In genomic region chr4:112432223-112432622, GRCm38 (mm10) we compare ENCODE assay signal across 21 mouse cellular contexts. TPM values are rescaled to one million over a fixed set of nuclear protein-coding genes. Genes with fewer than 3 reads are reported as not detected.
DNase-seq lines count a peak whose midpoint lies in the region; ATAC-seq and TF ChIP-seq lines count a peak whose summit lies in the region.
"Had no signal": no experiment of that assay in that cellular context is flagged by ENCODE, and none has a peak within 500 bp of the region (broad histone marks: within the 10 kb centered on the region; RNA-seq: fewer than 3 reads in every experiment).

No protein-coding gene starts in this region.

- no peaks in the 10 kb centered on the region for H3K9me3 ChIP-seq in intestine, embryonic 15.5 days
- H3K9me3 ChIP-seq in intestine, postnatal 0 days (ENCODE audit: control insufficient read depth): no peaks in the 10 kb centered on the region
- no peaks in the 10 kb centered on the region for H3K9me3 ChIP-seq in intestine, embryonic 16.5 days (ENCODE audit: control insufficient read depth, low read length)
- H3K9me3 ChIP-seq: G1E had no signal

- H3K4me2 ChIP-seq in intestine, embryonic 15.5 days (replicated peaks): no peak overlapping the region
- H3K4me2 ChIP-seq in intestine, postnatal 0 days (replicated peaks; ENCODE audit: low read depth): no peak overlapping the region
- no peak overlapping the region for H3K4me2 ChIP-seq in intestine, embryonic 16.5 days (ENCODE audit: low read depth, low read length)

- no peaks in the 10 kb centered on the region for H3K36me3 ChIP-seq in intestine, embryonic 15.5 days
- no peaks in the 10 kb centered on the region for H3K36me3 ChIP-seq in intestine, postnatal 0 days (ENCODE audit: control insufficient read depth, insufficient read depth)
- no peaks in the 10 kb centered on the region for H3K36me3 ChIP-seq in intestine, embryonic 16.5 days (ENCODE audit: control insufficient read depth, insufficient read depth, low read length)
- H3K36me3 ChIP-seq: G1E had no signal

- no peaks in the 10 kb centered on the region for H3K27me3 ChIP-seq in intestine, embryonic 15.5 days (replicated peaks)
- no peaks in the 10 kb centered on the region for H3K27me3 ChIP-seq in intestine, postnatal 0 days (replicated peaks; ENCODE audit: control insufficient read depth, insufficient read depth, low read length)
- H3K27me3 ChIP-seq in intestine, embryonic 16.5 days (replicated peaks; ENCODE audit: control insufficient read depth, insufficient read depth, low read length): no peaks in the 10 kb centered on the region
- H3K27me3 ChIP-seq: CH12.LX, Patski had no signal

- no peak overlapping the region for H3K9ac ChIP-seq in intestine, embryonic 15.5 days
- H3K9ac ChIP-seq in intestine, postnatal 0 days (ENCODE audit: low read depth, low read length): no peak overlapping the region
- H3K9ac ChIP-seq in intestine, embryonic 16.5 days (ENCODE audit: low read depth, low read length): no peak overlapping the region

- DNase-seq in spleen, adult 12 weeks (ENCODE audit: low spot score): no peak
- DNase-seq: adrenal gland, adult 2 months; adrenal gland, adult 8-10 months; adrenal gland, postnatal 10 days; adrenal gland, postnatal 14 days; adrenal gland, postnatal 25 days; adrenal gland, postnatal 36 days; B cell, adult 2 months; cerebellum, adult 11 months; cerebellum, adult 11-12 months; cerebellum, adult 18-20 months had no signal

- no peak overlapping the region for H3K4me3 ChIP-seq in intestine, embryonic 15.5 days (replicated peaks)
- H3K4me3 ChIP-seq in intestine, postnatal 0 days (ENCODE audit: low read depth, low read length): no peak overlapping the region
- no peak overlapping the region for H3K4me3 ChIP-seq in intestine, embryonic 16.5 days (ENCODE audit: low read length)

- ATAC-seq in intestine, embryonic 15.5 days: 0 out of 2 replicates have a peak, but pooled peaks have one; percentile 53
- ATAC-seq in intestine, postnatal 0 days: no peak
- ATAC-seq in intestine, embryonic 16.5 days: peak; percentile 75
- ATAC-seq: activated CD4-positive, CD25-positive, alpha-beta regulatory T cell, adult 4 months; CD4-positive, CD25-positive, alpha-beta regulatory T cell, adult 4 months; Patski had no signal

- TF ChIP-seq CTCF in intestine, postnatal 0 days (IDR thresholded peaks at IDR 0.05; ENCODE audit: low read depth): no peak

- H3K27ac ChIP-seq in intestine, embryonic 15.5 days: no peak overlapping the region
- no peak overlapping the region; the same call in 1 of the 2 replicates for H3K27ac ChIP-seq in intestine, postnatal 0 days (ENCODE audit: low read depth, low read length)
- H3K27ac ChIP-seq in intestine, embryonic 16.5 days (ENCODE audit: low read length): no peak overlapping the region

- H3K4me1 ChIP-seq in intestine, embryonic 15.5 days (replicated peaks): no peaks in the 10 kb centered on the region
- H3K4me1 ChIP-seq in intestine, postnatal 0 days (replicated peaks; ENCODE audit: control insufficient read depth, insufficient read depth, low read length): no peaks in the 10 kb centered on the region
- H3K4me1 ChIP-seq in intestine, embryonic 16.5 days (ENCODE audit: control insufficient read depth, insufficient read depth, low read length): no peaks in the 10 kb centered on the region

RNA-seq across cellular contexts. Expression of gene Skint9, which starts 1.6 kb away (rescaled TPM):
- not detected in 2 replicates for polyA plus RNA-seq in intestine, embryonic 15.5 days (2015; fragmentation: Nextera tagmentation; extraction: Ambion mirVana)
- 0.43 TPM in 1 of 2 replicates, not detected in the other for polyA plus RNA-seq in intestine, postnatal 0 days (2015; fragmentation: Nextera tagmentation; extraction: Ambion mirVana)
- 0.20 TPM in 1 of 2 replicates, not detected in the other for polyA plus RNA-seq in intestine, embryonic 16.5 days (2015; fragmentation: Nextera tagmentation; extraction: Ambion mirVana)
- polyA plus RNA-seq: activated CD4-positive, CD25-positive, alpha-beta regulatory T cell, adult 4 months; adrenal gland, adult 2 months; brain, embryonic 14.5 days; C2C12; CD4-positive, CD25-positive, alpha-beta regulatory T cell, adult 4 months; G1E; Patski had no signal
